Mouse (Mus musculus) myocyte (in vitro differentiated cells): Measurements from ENCODE around the gene Taf9. TPM values are rescaled to one million over a fixed set of nuclear protein-coding genes. Genes with fewer than 3 reads are reported as not detected.

ENCODE experiments used
- H3K27me3 ChIP-seq: one replicate; pipeline ENCODE4 v1.6.1; 2011; ENCODE audit not compliant: control insufficient read depth, insufficient read depth, insufficient read length
- H3K36me3 ChIP-seq: one replicate; pipeline ENCODE4 v1.6.1; 2011; ENCODE audit not compliant: control insufficient read depth, insufficient read depth
- H3K4me2 ChIP-seq: one replicate; pipeline ENCODE4 v1.6.1; 2011; ENCODE audit warnings: low read depth, control low read depth
- H3K4me3 ChIP-seq: one replicate; pipeline ENCODE4 v1.5.1; 2011; ENCODE audit warnings: mild to moderate bottlenecking, control low read depth, moderate library complexity
- H3K79me2 ChIP-seq: one replicate; pipeline ENCODE4 v1.6.1; 2011; ENCODE audit not compliant: control insufficient read depth, insufficient read depth
- H3ac ChIP-seq: one replicate; pipeline ENCODE4 v1.6.1; 2011; ENCODE audit not compliant: control insufficient read depth, insufficient read length
- CEBPB ChIP-seq: IDR thresholded peaks from 2 replicates; pipeline ENCODE4 v1.6.1; 2011; ENCODE audit warnings: mild to moderate bottlenecking, moderate library complexity; ENCODE audit not compliant: poor library complexity, insufficient read depth, severe bottlenecking
- E2F4 ChIP-seq: IDR thresholded peaks from one replicate; pipeline ENCODE4 v1.6.1; 2011; ENCODE audit warnings: mild to moderate bottlenecking, control low read depth, moderate library complexity; ENCODE audit not compliant: insufficient read depth
- MAX ChIP-seq: IDR thresholded peaks from one replicate; pipeline ENCODE4 v1.6.1; 2011; ENCODE audit warnings: low read depth, mild to moderate bottlenecking, control low read depth
- MYOD1 ChIP-seq, 3 experiments: IDR thresholded peaks; one replicate each; pipeline ENCODE4 v1.6.1; 2011; ENCODE audit warnings: control low read depth in 2 of 3, low read depth in 2 of 3, mild to moderate bottlenecking in 2 of 3, moderate library complexity in 1 of 3; ENCODE audit not compliant: insufficient read length in 2 of 3, control insufficient read depth in 1 of 3
- MYOG ChIP-seq, 3 experiments: IDR thresholded peaks; one replicate each; pipeline ENCODE4 v1.6.1; 2011; ENCODE audit warnings: control low read depth in 2 of 3, low read depth in 2 of 3, mild to moderate bottlenecking in 2 of 3; ENCODE audit not compliant: insufficient read length in 2 of 3, control insufficient read depth in 1 of 3, insufficient read depth in 1 of 3
- POLR2A ChIP-seq: IDR thresholded peaks from one replicate; pipeline ENCODE4 v1.6.1; 2011; ENCODE audit warnings: low read depth, mild to moderate bottlenecking, control low read depth, moderate library complexity; ENCODE audit not compliant: insufficient read length
- POLR2AphosphoS2 ChIP-seq: IDR thresholded peaks from one replicate; pipeline ENCODE4 v1.6.1; 2011; ENCODE audit warnings: low read depth, control low read depth; ENCODE audit not compliant: insufficient read length
- REST ChIP-seq: IDR thresholded peaks from one replicate; pipeline ENCODE4 v1.6.1; 2011; ENCODE audit warnings: mild to moderate bottlenecking, control low read depth, moderate library complexity; ENCODE audit not compliant: insufficient read depth, insufficient read length
- SRF ChIP-seq: IDR thresholded peaks from one replicate; pipeline ENCODE4 v1.6.1; 2011; ENCODE audit warnings: low read depth; ENCODE audit not compliant: control insufficient read depth, insufficient read length
- TCF12 ChIP-seq: IDR thresholded peaks from one replicate; pipeline ENCODE4 v1.6.1; 2011; ENCODE audit warnings: mild to moderate bottlenecking, control low read depth; ENCODE audit not compliant: poor library complexity, insufficient read depth, severe bottlenecking
- TCF3 ChIP-seq: IDR thresholded peaks from one replicate; pipeline ENCODE4 v1.6.1; 2011; ENCODE audit warnings: low read depth, control low read depth; ENCODE audit not compliant: insufficient read length
- USF1 ChIP-seq: IDR thresholded peaks from one replicate; pipeline ENCODE4 v1.6.1; 2011; ENCODE audit warnings: low read depth, mild to moderate bottlenecking, control low read depth, moderate library complexity
- polyA plus RNA-seq: library from polyadenylated mRNA; unstranded; fragments of >200 nt; fragmentation: generic; extraction: Trizol; gene quantifications from one replicate; pipeline ENCODE4 v1.2.1, GENCODE M21; 2012; ENCODE audit warnings: missing spikeins

Taf9 gene
- polyA plus RNA-seq, 1 experiment = 5.3 TPM

DNA sequence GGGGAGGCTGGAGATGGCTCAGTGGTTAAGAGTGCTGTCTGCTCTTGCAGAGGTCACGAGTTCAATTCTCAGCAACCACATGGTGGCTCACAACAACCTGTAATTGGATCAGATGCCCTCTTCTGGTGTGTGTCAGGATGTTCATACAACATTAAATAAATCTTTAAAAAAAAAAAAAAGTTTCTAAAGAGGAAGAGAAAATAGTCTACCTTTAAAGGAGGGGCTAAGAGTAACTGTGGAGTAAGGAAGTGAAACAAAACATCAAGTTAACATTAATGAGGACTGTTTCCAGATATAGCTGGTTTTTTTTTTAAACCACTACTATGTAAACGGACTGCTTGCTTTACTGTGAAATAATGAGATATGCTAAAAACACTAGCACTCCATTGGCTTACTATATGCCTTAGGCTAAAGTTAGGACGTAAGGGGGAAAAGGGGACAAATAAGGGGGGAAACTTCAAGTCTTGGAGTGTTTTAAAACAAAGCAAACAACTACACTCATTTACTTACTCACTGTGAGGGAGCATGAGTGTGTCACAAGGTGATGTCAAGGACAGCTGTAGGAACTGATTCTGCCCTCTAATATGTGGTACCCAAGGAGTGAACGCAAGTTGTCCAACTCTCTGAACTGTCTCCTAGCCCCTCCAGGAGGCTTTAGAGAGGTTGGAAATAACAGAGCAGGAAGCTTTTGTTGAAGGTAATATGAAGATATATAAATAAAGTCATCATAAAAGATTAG, 8.7 kb upstream of the Taf9 start:
- Histone ChIP-seq H3K27me3 (no peaks in the 10 kb centered on the region), H3K36me3 (peaks cover 54% of the 10 kb centered on the region), H3K4me3 (no peak overlapping the region), H3K4me2 (no peak overlapping the region), H3ac (no peak overlapping the region), H3K79me2 (no peaks in the 10 kb centered on the region)
- TF ChIP-seq CEBPB = no peak
- no peak for TF ChIP-seq SRF
- TF ChIP-seq TCF3 = no peak
- no peak for TF ChIP-seq TCF12
- TF ChIP-seq MYOD1 (IDR thresholded peaks at IDR 0.05; ENCODE audit: control insufficient read depth in 1 of 3, insufficient read length in 2 of 3, low read depth in 2 of 3) = no peak

DNA sequence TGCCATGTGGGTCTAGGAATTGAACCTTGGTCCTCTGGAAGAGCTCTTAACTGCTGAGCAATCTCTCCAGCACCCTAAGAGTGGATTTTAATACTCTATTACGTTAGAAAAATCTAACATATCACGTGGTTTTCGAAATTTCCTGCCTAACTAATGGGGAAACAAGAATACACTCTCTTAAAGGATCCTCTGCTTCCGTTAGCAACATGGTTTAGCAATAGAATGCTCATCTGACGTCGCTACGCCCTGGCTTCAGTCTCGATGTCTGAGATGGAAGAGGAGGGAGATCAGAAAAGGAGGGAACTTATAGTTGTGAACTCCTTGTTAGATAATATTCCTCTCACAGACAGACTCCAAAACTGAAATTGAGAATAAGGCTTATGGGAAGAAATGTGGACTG, 3.2 kb upstream of the Taf9 start:
- Histone ChIP-seq H3K27me3 (no peaks in the 10 kb centered on the region), H3K36me3 (peaks cover 26% of the 10 kb centered on the region), H3K79me2 (peaks cover 35% of the 10 kb centered on the region), H3K4me2 (no peak overlapping the region), H3K4me3 (no peak overlapping the region), H3ac (no peak overlapping the region)
- TF ChIP-seq SRF (no peak), USF1 (no peak), E2F4 (no peak), REST (no peak)

DNA sequence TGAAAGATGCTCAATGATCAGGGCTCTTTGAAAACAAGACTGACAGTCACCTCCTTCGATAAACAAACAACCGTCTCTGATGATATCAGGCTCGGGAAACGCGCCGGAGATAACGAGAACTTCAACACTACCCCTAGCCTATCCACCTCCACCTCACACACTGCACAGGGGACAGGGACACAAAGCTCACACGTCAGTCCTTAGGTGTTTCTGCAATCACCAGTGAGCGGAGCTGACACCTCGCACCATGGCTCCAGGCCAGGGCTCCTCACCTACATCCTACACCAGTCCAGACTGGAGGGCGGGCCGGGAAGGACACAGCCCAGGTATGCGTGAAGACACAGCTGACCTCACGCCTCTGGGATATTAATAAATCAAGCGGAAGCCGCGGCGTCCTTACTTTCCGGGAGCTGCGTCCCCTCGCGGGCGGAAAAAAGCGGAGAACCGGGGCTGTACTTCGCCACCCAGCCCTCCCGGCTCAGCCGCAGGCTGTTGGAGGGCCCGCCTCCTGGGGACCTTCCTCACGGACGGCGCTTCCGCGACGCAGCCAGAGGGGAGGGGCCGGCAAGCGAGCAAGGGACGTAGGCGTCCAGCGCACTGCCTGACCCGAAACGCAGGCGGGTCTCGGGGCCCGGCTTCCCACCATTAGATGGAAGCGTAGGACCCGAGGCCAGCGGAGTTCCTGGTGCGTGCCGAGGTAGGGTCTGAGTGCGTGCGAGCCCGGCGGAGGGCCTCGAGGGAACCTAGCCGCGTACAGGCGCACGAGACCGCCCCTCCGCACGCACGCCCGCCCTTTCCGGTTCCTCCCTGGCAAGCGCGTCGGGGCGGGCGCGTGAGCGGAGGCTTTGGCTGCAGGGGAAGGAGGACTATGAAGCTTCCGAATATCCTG, 585 bp upstream of the Taf9 start, which contains the start of the genes Ak6 and Rad17:
TSS of gene Ak6 (plus strand) at position 430 of the 889 bp plus-strand sequence.
TSS of gene Rad17 (minus strand) at position 502 of the 889 bp plus-strand sequence.
- H3K36me3 ChIP-seq = peaks cover 9% of the 10 kb centered on the region
- peak within 1 kb of the TSS; percentile 81 for H3K4me3 ChIP-seq
- H3K79me2 ChIP-seq = peaks cover 48% of the 10 kb centered on the region
- H3ac ChIP-seq = peak within 1 kb of the TSS; percentile 48
- H3K27me3 ChIP-seq = no peaks in the 10 kb centered on the region
- peak within 1 kb of the TSS; percentile 94 for H3K4me2 ChIP-seq
- TF ChIP-seq REST (no peak), POLR2AphosphoS2 (peak; percentile 44), E2F4 (no peak), SRF (peak; percentile 89), POLR2A (peak; percentile 61), CEBPB (no peak), MYOG (IDR thresholded peaks at IDR 0.05; ENCODE audit: control insufficient read depth in 1 of 3, insufficient read depth in 1 of 3, insufficient read length in 2 of 3, low read depth in 2 of 3) (peak in 1 of 3 experiments; percentile 19), MAX (peak; percentile 82), TCF3 (no peak), MYOD1 (IDR thresholded peaks at IDR 0.05; ENCODE audit: control insufficient read depth in 1 of 3, insufficient read length in 2 of 3, low read depth in 2 of 3) (no peak), USF1 (no peak), TCF12 (no peak)

DNA sequence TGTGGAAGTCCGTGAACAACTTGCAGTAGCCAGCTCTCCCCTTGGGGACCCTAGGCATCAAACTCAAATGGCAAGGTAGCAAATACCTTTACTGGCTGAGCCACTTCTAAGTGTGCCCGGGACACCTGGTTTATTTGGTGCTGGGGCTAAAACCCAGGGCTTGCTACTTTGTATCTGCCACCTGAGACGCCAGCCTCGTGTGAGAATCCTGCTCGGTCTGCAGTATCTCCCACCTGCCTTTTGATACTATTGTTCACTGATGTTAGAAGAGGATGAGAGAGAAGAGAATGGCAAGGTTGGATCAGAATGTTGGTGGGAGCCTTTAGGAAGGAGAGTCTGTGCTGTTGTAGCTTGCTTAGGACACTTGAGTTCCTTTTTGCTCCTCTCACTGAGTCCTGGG, 6.7 kb downstream of the Taf9 start:
- no peaks in the 10 kb centered on the region for H3K27me3 ChIP-seq
- H3K36me3 ChIP-seq = peaks cover 12% of the 10 kb centered on the region
- H3K4me2 ChIP-seq = no peak overlapping the region
- TF ChIP-seq REST = no peak
- TF ChIP-seq USF1 = no peak
- no peak for TF ChIP-seq CEBPB
- TF ChIP-seq MYOD1 (IDR thresholded peaks at IDR 0.05; ENCODE audit: control insufficient read depth in 1 of 3, insufficient read length in 2 of 3, low read depth in 2 of 3) = no peak
- no peak for TF ChIP-seq MYOG (IDR thresholded peaks at IDR 0.05; ENCODE audit: control insufficient read depth in 1 of 3, insufficient read depth in 1 of 3, insufficient read length in 2 of 3, low read depth in 2 of 3)
- no peak for TF ChIP-seq MAX
- TF ChIP-seq SRF = no peak
- no peak for TF ChIP-seq POLR2A
- TF ChIP-seq TCF12 = no peak
- TF ChIP-seq E2F4 = no peak
- no peak overlapping the region for H3ac ChIP-seq
- no peak overlapping the region for H3K4me3 ChIP-seq
- peaks cover 53% of the 10 kb centered on the region for H3K79me2 ChIP-seq

DNA sequence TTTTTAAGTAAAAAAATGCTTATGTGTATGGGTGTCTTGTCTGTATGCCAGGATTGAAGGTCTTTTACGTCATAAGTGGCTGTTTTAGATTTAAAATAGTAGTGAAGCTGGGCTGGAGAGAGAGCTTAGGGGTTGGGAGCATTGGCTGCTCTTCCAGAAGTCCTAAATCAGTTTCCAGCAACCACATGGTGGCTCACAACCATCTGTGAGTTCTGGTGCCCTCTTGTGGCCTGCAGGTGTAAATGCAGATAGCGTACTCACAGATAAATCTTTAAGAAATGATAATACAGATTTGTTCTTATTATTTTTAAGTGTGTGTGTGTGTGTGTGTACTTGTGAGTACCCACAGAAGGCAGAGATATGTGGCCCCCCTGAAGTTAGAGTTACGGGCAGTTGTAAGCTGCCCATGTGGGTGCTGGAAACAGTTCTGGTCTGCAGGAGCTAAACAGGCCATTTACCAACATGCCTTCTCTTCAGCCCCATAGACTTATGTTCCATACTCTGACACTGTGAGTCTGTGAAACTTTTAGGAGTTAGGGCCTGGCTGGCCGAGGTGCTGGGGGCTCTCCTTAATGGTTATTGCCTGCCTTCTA, 8.6 kb downstream of the Taf9 start:
- Histone ChIP-seq H3K4me3 (no peak overlapping the region), H3K4me2 (no peak overlapping the region), H3K27me3 (no peaks in the 10 kb centered on the region), H3K79me2 (peaks cover 39% of the 10 kb centered on the region), H3ac (no peak overlapping the region), H3K36me3 (peaks cover 17% of the 10 kb centered on the region)
- TF ChIP-seq TCF12 (no peak), REST (no peak), TCF3 (no peak), SRF (no peak), CEBPB (no peak), MYOD1 (IDR thresholded peaks at IDR 0.05; ENCODE audit: control insufficient read depth in 1 of 3, insufficient read length in 2 of 3, low read depth in 2 of 3) (no peak), MAX (no peak), POLR2AphosphoS2 (no peak), E2F4 (no peak), USF1 (no peak), MYOG (IDR thresholded peaks at IDR 0.05; ENCODE audit: control insufficient read depth in 1 of 3, insufficient read depth in 1 of 3, insufficient read length in 2 of 3, low read depth in 2 of 3) (no peak), POLR2A (no peak)
